In genomic region chr4:141213770-141214336, GRCm38 (mm10) we compare ENCODE assay signal across 8 mouse cellular contexts. TPM values are rescaled to one million over a fixed set of nuclear protein-coding genes. Genes with fewer than 3 reads are reported as not detected.
DNase-seq lines count a peak whose midpoint lies in the region; ATAC-seq and TF ChIP-seq lines count a peak whose summit lies in the region.

Gene Rsg1, plus strand, starts transcription at chr4:141213956.

- TF ChIP-seq POLR2A in bone marrow, adult 2 months (IDR thresholded peaks at IDR 0.05; ENCODE audit: borderline replicate concordance, control insufficient read depth, low read depth, low read length): no peak

- peak; percentile 74 for ATAC-seq in embryonic facial prominence, embryonic 15.5 days (ENCODE audit: insufficient number of reproducible peaks, low FRiP score, low TSS enrichment, low read depth)
- ATAC-seq in kidney, embryonic 15.5 days (replicated peaks; ENCODE audit: low FRiP score): peak; percentile 83
- ATAC-seq in monocyte, adult 5-6 weeks (replicated peaks; ENCODE audit: insufficient number of reproducible peaks, low FRiP score, low TSS enrichment, poor library complexity, severe bottlenecking): peak; percentile 80

- no peak within 1 kb of the TSS for H3K27ac ChIP-seq in bone marrow, adult 2 months (ENCODE audit: control insufficient read depth, insufficient read depth, low read depth, low read length, poor library complexity)
- peak within 1 kb of the TSS; percentile 48 for H3K27ac ChIP-seq in embryonic facial prominence, embryonic 15.5 days (replicated peaks)
- H3K27ac ChIP-seq in heart, embryonic 10.5 days: peak within 1 kb of the TSS; percentile 70
- peak within 1 kb of the TSS; percentile 68 for H3K27ac ChIP-seq in kidney, embryonic 15.5 days

- DNase-seq in 416B (ENCODE audit: low read depth) (peak; percentile 95), liver (peak; percentile 96)
- DNase-seq in heart, embryonic 10.5 days (ENCODE audit: low spot score): peak; percentile 97
- peak; percentile 93 to 98 for DNase-seq in spleen, postnatal 4 days (ENCODE audit: low spot score in 2 of 2)

- peak within 1 kb of the TSS; percentile 58 for H3K4me3 ChIP-seq in bone marrow, adult 2 months (replicated peaks; ENCODE audit: control insufficient read depth, low read depth, low read length)
- peak within 1 kb of the TSS; percentile 52 for H3K4me3 ChIP-seq in embryonic facial prominence, embryonic 15.5 days (replicated peaks)
- peak within 1 kb of the TSS; percentile 70 for H3K4me3 ChIP-seq in heart, embryonic 10.5 days
- peak within 1 kb of the TSS; percentile 63 for H3K4me3 ChIP-seq in kidney, embryonic 15.5 days (replicated peaks)

- H3K4me1 ChIP-seq in bone marrow, adult 2 months (ENCODE audit: control insufficient read depth, insufficient read depth, low read length): no peaks in the 10 kb centered on the region; the same call in 1 of the 2 replicates
- peaks cover 19% of the 10 kb centered on the region for H3K4me1 ChIP-seq in embryonic facial prominence, embryonic 15.5 days
- peaks cover 20% of the 10 kb centered on the region for H3K4me1 ChIP-seq in heart, embryonic 10.5 days
- peaks cover 16% of the 10 kb centered on the region for H3K4me1 ChIP-seq in kidney, embryonic 15.5 days

- H3K9me3 ChIP-seq in embryonic facial prominence, embryonic 15.5 days (replicated peaks): no peaks in the 10 kb centered on the region
- no peaks in the 10 kb centered on the region for H3K9me3 ChIP-seq in heart, embryonic 10.5 days
- H3K9me3 ChIP-seq in kidney, embryonic 15.5 days (replicated peaks): no peaks in the 10 kb centered on the region

- H3K4me2 ChIP-seq in embryonic facial prominence, embryonic 15.5 days (replicated peaks): peak within 1 kb of the TSS; percentile 86
- H3K4me2 ChIP-seq in kidney, embryonic 15.5 days: peak within 1 kb of the TSS; percentile 93

- H3K9ac ChIP-seq in embryonic facial prominence, embryonic 15.5 days: peak within 1 kb of the TSS; percentile 16
- peak within 1 kb of the TSS; percentile 57 for H3K9ac ChIP-seq in kidney, embryonic 15.5 days

- TF ChIP-seq CTCF in bone marrow, adult 2 months (IDR thresholded peaks at IDR 0.05; ENCODE audit: control insufficient read depth, insufficient read depth, low read length): 0 out of 2 replicates have a peak, but pooled peaks have one; percentile 5

- H3K27me3 ChIP-seq in embryonic facial prominence, embryonic 15.5 days: no peaks in the 10 kb centered on the region
- H3K27me3 ChIP-seq in heart, embryonic 10.5 days (ENCODE audit: insufficient read depth, poor library complexity, severe bottlenecking): no peaks in the 10 kb centered on the region
- H3K27me3 ChIP-seq in kidney, embryonic 15.5 days: no peaks in the 10 kb centered on the region

- WGBS in bone marrow, adult 2 months: under 1% methylated on average over 24 of the region's 24 CpGs
- WGBS in embryonic facial prominence, embryonic 15.5 days: 0% methylated on average over 24 of the region's 24 CpGs
- WGBS in heart, embryonic 10.5 days: 0% methylated on average over 24 of the region's 24 CpGs
- under 1% methylated on average over 24 of the region's 24 CpGs for WGBS in kidney, embryonic 15.5 days

- 0 out of 2 replicates have a peak, but pooled peaks cover 5% of the 10 kb centered on the region for H3K36me3 ChIP-seq in embryonic facial prominence, embryonic 15.5 days
- H3K36me3 ChIP-seq in heart, embryonic 10.5 days: no peaks in the 10 kb centered on the region
- no peaks in the 10 kb centered on the region; the same call in 1 of the 2 replicates for H3K36me3 ChIP-seq in kidney, embryonic 15.5 days

RNA-seq across cellular contexts. Expression of gene Rsg1, which starts in this region (rescaled TPM):
- polyA plus RNA-seq in bone marrow, adult 2 months (2011; ENCODE audit: insufficient read depth, insufficient read length, low replicate concordance, missing spikeins): 2.1 TPM in 1 of 2 replicates, not detected in the other
- polyA plus RNA-seq in embryonic facial prominence, embryonic 15.5 days (2015; fragmentation: Nextera tagmentation; extraction: Ambion mirVana): 6.8 and 8.1 TPM in 2 replicates
- 2.6 and 4.0 TPM in 2 replicates for polyA plus RNA-seq in heart, embryonic 10.5 days (2016; fragmentation: Nextera tagmentation; extraction: Ambion mirVana)
- polyA plus RNA-seq in kidney, embryonic 15.5 days (2015; fragmentation: Nextera tagmentation; extraction: Ambion mirVana): 5.9 and 6.8 TPM in 2 replicates
- total RNA-seq in monocyte, adult 5-6 weeks (2017): 0.38 to 2.7 TPM in 2 of 3 replicates, not detected in the other
